Mouse (Mus musculus): ENCODE results near the gene Vmn2r31.
"Not testable (repeated sequence)": the region's sequence is repeated elsewhere in the genome, so short reads cannot be mapped to it uniquely, and the experiment has no call there.

Vmn2r31 gene

DNA sequence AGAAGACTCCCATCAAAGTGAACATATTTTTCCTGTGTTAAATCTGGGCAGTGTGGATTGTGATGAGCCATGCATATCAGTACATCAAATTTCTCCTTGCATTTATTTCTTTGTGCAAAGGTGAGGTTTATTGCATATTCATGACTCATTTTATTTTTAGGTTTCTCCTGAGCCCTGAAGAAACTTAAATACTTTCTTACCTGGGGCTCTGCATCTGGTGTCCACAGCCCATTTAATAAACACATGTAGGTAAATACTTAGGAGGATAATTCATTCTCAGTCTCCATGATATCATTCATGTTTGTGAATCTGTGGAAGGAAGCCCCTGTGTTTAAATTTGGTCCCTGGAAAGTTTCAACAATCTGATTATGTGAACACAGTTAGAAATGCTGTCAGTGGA is at the start of gene Vmn2r31:
TSS of gene Vmn2r31 (minus strand) at position 101 of the 400 bp plus-strand sequence.
- not testable (repeated sequence) for DNase-seq

DNA sequence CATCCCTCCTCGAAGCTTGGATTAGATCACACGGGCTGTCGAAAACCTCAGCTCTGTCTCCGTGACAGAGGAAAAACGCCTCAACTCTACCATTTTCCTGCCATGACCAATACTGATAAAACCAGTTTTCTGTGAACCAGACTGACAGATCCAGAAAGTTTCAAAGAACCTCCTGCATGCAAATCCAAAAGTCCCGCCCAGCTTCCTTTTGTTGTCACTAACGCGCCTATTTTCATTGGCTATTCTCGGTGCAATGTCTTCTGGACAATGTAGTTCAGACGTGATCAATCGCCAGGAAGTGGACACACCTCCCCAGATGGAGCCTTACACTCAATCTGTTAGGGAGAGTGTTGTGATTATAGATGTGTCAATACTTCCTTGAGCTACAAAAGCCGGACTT is 25.1 kb downstream of the Vmn2r31 start, which contains the start of gene Gm45783:
TSS of gene Gm45783 (minus strand) at position 143 of the 400 bp plus-strand sequence.
- DNase-seq, result peak; percentile 29

DNA sequence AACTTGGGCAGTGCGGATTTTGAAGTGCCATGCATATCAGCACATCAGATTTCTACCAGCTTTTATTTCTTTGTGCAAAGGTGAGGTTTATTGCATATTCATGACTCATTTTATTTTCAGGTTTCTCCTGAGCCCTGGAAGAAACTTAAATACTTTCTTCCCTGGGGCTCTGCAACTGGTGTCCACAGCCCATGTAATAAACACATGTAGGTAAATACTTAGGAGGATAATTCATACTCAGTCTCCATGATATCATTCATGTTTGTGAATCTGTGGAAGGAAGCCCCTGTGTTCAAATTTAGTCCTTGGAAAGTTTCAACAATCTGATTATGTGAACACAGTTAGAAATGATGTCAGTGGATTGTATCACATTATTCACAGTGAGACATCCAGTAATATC is 62.0 kb downstream of the Vmn2r31 start, which contains the start of gene Vmn2r30:
TSS of gene Vmn2r30 (minus strand) at position 101 of the 400 bp plus-strand sequence.
- not testable (repeated sequence) for DNase-seq

Data from lung, postnatal 36 days (tissue).